Mouse (Mus musculus) CH12.LX (cell line): ENCODE results near the gene Styx. TPM values are rescaled to one million over a fixed set of nuclear protein-coding genes. Genes with fewer than 3 reads are reported as not detected.

Experiments
- DNase-seq: peaks from one replicate; pipeline ENCODE4 v3.0.0-alpha.2; 2013; ENCODE audit errors: extremely low read depth
- H3K27ac ChIP-seq: 2 replicates; pipeline ENCODE4 v1.5.1; 2012; ENCODE audit warnings: low read depth, mild to moderate bottlenecking, control low read depth, moderate library complexity; ENCODE audit not compliant: insufficient read depth
- H3K27me3 ChIP-seq: replicated peaks from 2 replicates; pipeline ENCODE3; 2012; ENCODE audit warnings: inconsistent platforms
- H3K36me3 ChIP-seq, 2 experiments: replicated peaks in 1 of 2; 2 replicates each; pipeline versions ENCODE3 to v1.6.1; 2012; ENCODE audit warnings: inconsistent platforms in 1 of 2, low read length in 1 of 2, mild to moderate bottlenecking in 1 of 2, mixed read lengths in 1 of 2, moderate library complexity in 1 of 2; ENCODE audit not compliant: control insufficient read depth in 1 of 2, insufficient read depth in 1 of 2
- H3K4me1 ChIP-seq, 2 experiments: 2 replicates each; pipeline ENCODE4 v1.6.1; 2012; ENCODE audit warnings: inconsistent platforms in 1 of 2, moderate library complexity in 1 of 2; ENCODE audit not compliant: insufficient read depth in 2 of 2, control insufficient read depth in 1 of 2
- H3K4me2 ChIP-seq: 2 replicates; pipeline ENCODE4 v1.6.1; 2012; ENCODE audit warnings: low read depth, mild to moderate bottlenecking, control low read depth; ENCODE audit not compliant: poor library complexity, insufficient read depth, severe bottlenecking
- H3K4me3 ChIP-seq, 3 experiments: fragments of 150-350 bp in 1 of 3; sonication (generic) in 1 of 3; replicated peaks in 1 of 3; 2 replicates each; pipeline versions ENCODE3 to v1.5.1; 2011 to 2012; ENCODE audit warnings: low read depth in 2 of 3, low read length in 2 of 3, mild to moderate bottlenecking in 2 of 3, moderate library complexity in 2 of 3, control low read depth in 1 of 3, improper control_type of control experiment in 1 of 3, inconsistent platforms in 1 of 3, mixed read lengths in 1 of 3; ENCODE audit not compliant: poor library complexity in 1 of 3
- H3K79me2 ChIP-seq: replicated peaks from 2 replicates; pipeline ENCODE4 v1.6.1; 2012; ENCODE audit warnings: mild to moderate bottlenecking, moderate library complexity; ENCODE audit not compliant: control insufficient read depth, poor library complexity, insufficient read depth, severe bottlenecking; ENCODE audit errors: extremely low read depth
- H3K9ac ChIP-seq: 2 replicates; pipeline ENCODE4 v1.6.1; 2012; ENCODE audit warnings: low read depth, mild to moderate bottlenecking, control low read depth, moderate library complexity; ENCODE audit not compliant: insufficient read depth
- H3K9me3 ChIP-seq: replicated peaks from 2 replicates; pipeline ENCODE3; 2012; ENCODE audit warnings: low read length, inconsistent platforms, mixed read lengths
- BHLHE40 ChIP-seq: IDR thresholded peaks from 2 replicates; pipeline ENCODE4 v1.6.1; 2011; ENCODE audit warnings: mild to moderate bottlenecking, low read depth, low read length, improper control_type of control experiment
- CHD1 ChIP-seq: IDR thresholded peaks from 2 replicates; pipeline ENCODE4 v1.6.1; 2012; ENCODE audit warnings: low read depth, low read length, improper control_type of control experiment, inconsistent platforms
- CHD2 ChIP-seq: IDR thresholded peaks from 2 replicates; pipeline ENCODE4 v1.6.1; 2011; ENCODE audit warnings: low read length, improper control_type of control experiment
- CTCF ChIP-seq, 2 experiments: IDR thresholded peaks in 1 of 2; conservative IDR thresholded peaks in 1 of 2; 2 replicates each; pipeline ENCODE4 v1.5.1; 2011 to 2012; ENCODE audit warnings: low read depth in 2 of 2, low read length in 2 of 2, improper control_type of control experiment in 1 of 2, inconsistent platforms in 1 of 2, mild to moderate bottlenecking in 1 of 2, moderate library complexity in 1 of 2
- E2F4 ChIP-seq: IDR thresholded peaks from 2 replicates; pipeline ENCODE4 v1.6.1; 2011; ENCODE audit warnings: low read depth, low read length, improper control_type of control experiment; ENCODE audit not compliant: insufficient replicate concordance
- ELF1 ChIP-seq: IDR thresholded peaks from 2 replicates; pipeline ENCODE4 v1.6.1; 2014; ENCODE audit warnings: low read depth, mild to moderate bottlenecking, inconsistent platforms, low read length, improper control_type of control experiment
- EP300 ChIP-seq: IDR thresholded peaks from 2 replicates; pipeline ENCODE4 v1.6.1; 2011; ENCODE audit warnings: low read length, improper control_type of control experiment
- ETS1 ChIP-seq: conservative IDR thresholded peaks from 2 replicates; pipeline ENCODE4 v1.6.1; 2012; ENCODE audit warnings: low read depth, mild to moderate bottlenecking, inconsistent platforms, low read length, improper control_type of control experiment, moderate library complexity
- GABPA ChIP-seq: IDR thresholded peaks from 2 replicates; pipeline ENCODE4 v1.6.1; 2012; ENCODE audit warnings: low read depth, low read length, improper control_type of control experiment, inconsistent platforms; ENCODE audit not compliant: insufficient replicate concordance
- HCFC1 ChIP-seq: IDR thresholded peaks from 2 replicates; pipeline ENCODE4 v1.6.1; 2012; ENCODE audit warnings: low read depth, mild to moderate bottlenecking, inconsistent platforms, low read length, improper control_type of control experiment
- IRF4 ChIP-seq: IDR thresholded peaks from 2 replicates; pipeline ENCODE4 v1.6.1; 2014; ENCODE audit warnings: low read depth, mild to moderate bottlenecking, inconsistent platforms, low read length, improper control_type of control experiment
- JUN ChIP-seq: IDR thresholded peaks from 2 replicates; pipeline ENCODE4 v1.6.1; 2011; ENCODE audit warnings: low read depth, mild to moderate bottlenecking, low read length, improper control_type of control experiment, moderate library complexity; ENCODE audit not compliant: insufficient read depth
- JUND ChIP-seq: conservative IDR thresholded peaks from 2 replicates; pipeline ENCODE4 v1.6.1; 2011; ENCODE audit warnings: low read depth, low read length, improper control_type of control experiment
- KAT2A ChIP-seq: IDR thresholded peaks from 2 replicates; pipeline ENCODE4 v1.6.1; 2012; ENCODE audit warnings: low read length, improper control_type of control experiment, inconsistent platforms; ENCODE audit not compliant: insufficient replicate concordance
- MAFK ChIP-seq: IDR thresholded peaks from 2 replicates; pipeline ENCODE4 v1.6.1; 2011; ENCODE audit warnings: low read length, improper control_type of control experiment; ENCODE audit not compliant: insufficient replicate concordance
- MAX ChIP-seq: IDR thresholded peaks from 2 replicates; pipeline ENCODE4 v1.6.1; 2011; ENCODE audit warnings: low read length, improper control_type of control experiment
- MAZ ChIP-seq: IDR thresholded peaks from 2 replicates; pipeline ENCODE4 v1.6.1; 2012; ENCODE audit warnings: low read depth, mild to moderate bottlenecking, inconsistent platforms, low read length, improper control_type of control experiment, moderate library complexity
- MEF2A ChIP-seq: IDR thresholded peaks from 2 replicates; pipeline ENCODE4 v1.6.1; 2014; ENCODE audit warnings: low read depth, mild to moderate bottlenecking, inconsistent platforms, low read length, improper control_type of control experiment, borderline replicate concordance
- MXI1 ChIP-seq: IDR thresholded peaks from 2 replicates; pipeline ENCODE4 v1.6.1; 2011; ENCODE audit warnings: mild to moderate bottlenecking, low read depth, low read length, improper control_type of control experiment
- MYC ChIP-seq: IDR thresholded peaks from 2 replicates; pipeline ENCODE4 v1.6.1; 2011; ENCODE audit warnings: low read depth, mild to moderate bottlenecking, improper control_type of control experiment, low read length
- NELFE ChIP-seq: IDR thresholded peaks from 2 replicates; pipeline ENCODE4 v1.6.1; 2011; ENCODE audit warnings: low read depth, low read length, improper control_type of control experiment
- NRF1 ChIP-seq: IDR thresholded peaks from 2 replicates; pipeline ENCODE4 v1.6.1; 2014; ENCODE audit warnings: low read depth, mild to moderate bottlenecking, inconsistent platforms, low read length, improper control_type of control experiment, moderate library complexity
- PAX5 ChIP-seq: IDR thresholded peaks from 2 replicates; pipeline ENCODE4 v1.6.1; 2012; ENCODE audit warnings: low read length, inconsistent platforms, mixed read lengths
- POLR2A ChIP-seq: IDR thresholded peaks from 2 replicates; pipeline ENCODE4 v1.6.1; 2011; ENCODE audit warnings: low read depth, mild to moderate bottlenecking, improper control_type of control experiment, low read length
- POLR2AphosphoS2 ChIP-seq: IDR thresholded peaks from 2 replicates; pipeline ENCODE4 v1.6.1; 2011; ENCODE audit warnings: low read depth, low read length, improper control_type of control experiment
- RAD21 ChIP-seq: IDR thresholded peaks from 2 replicates; pipeline ENCODE4 v1.6.1; 2011; ENCODE audit warnings: low read depth, mild to moderate bottlenecking, low read length, improper control_type of control experiment, moderate library complexity
- RCOR1 ChIP-seq: conservative IDR thresholded peaks from 2 replicates; pipeline ENCODE4 v1.6.1; 2012; ENCODE audit warnings: low read depth, mild to moderate bottlenecking, inconsistent platforms, low read length, improper control_type of control experiment
- SIN3A ChIP-seq: IDR thresholded peaks from 2 replicates; pipeline ENCODE4 v1.6.1; 2012; ENCODE audit warnings: low read length, improper control_type of control experiment, inconsistent platforms
- SMC3 ChIP-seq: IDR thresholded peaks from 2 replicates; pipeline ENCODE4 v1.6.1; 2011; ENCODE audit warnings: low read depth, low read length, improper control_type of control experiment
- TBP ChIP-seq: conservative IDR thresholded peaks from 2 replicates; pipeline ENCODE4 v1.6.1; 2011; ENCODE audit warnings: low read depth, low read length, improper control_type of control experiment
- TCF12 ChIP-seq: IDR thresholded peaks from 2 replicates; pipeline ENCODE4 v1.6.1; 2014; ENCODE audit warnings: low read depth, mild to moderate bottlenecking, inconsistent platforms, low read length, improper control_type of control experiment
- UBTF ChIP-seq: IDR thresholded peaks from 2 replicates; pipeline ENCODE4 v1.6.1; 2012; ENCODE audit warnings: low read depth, mild to moderate bottlenecking, inconsistent platforms, low read length, improper control_type of control experiment, moderate library complexity
- USF1 ChIP-seq: IDR thresholded peaks from 2 replicates; pipeline ENCODE4 v1.6.1; 2014; ENCODE audit warnings: low read depth, mild to moderate bottlenecking, inconsistent platforms, low read length, improper control_type of control experiment
- USF2 ChIP-seq: conservative IDR thresholded peaks from 2 replicates; pipeline ENCODE4 v1.6.1; 2011; ENCODE audit warnings: low read depth, low read length, improper control_type of control experiment
- ZC3H11A ChIP-seq: IDR thresholded peaks from 2 replicates; pipeline ENCODE4 v1.6.1; 2012; ENCODE audit warnings: low read depth, mild to moderate bottlenecking, inconsistent platforms, low read length, improper control_type of control experiment
- ZKSCAN1 ChIP-seq: IDR thresholded peaks from 2 replicates; pipeline ENCODE4 v1.6.1; 2012; ENCODE audit warnings: low read depth, inconsistent platforms, low read length, improper control_type of control experiment, borderline replicate concordance
- ZMIZ1 ChIP-seq: IDR thresholded peaks from 2 replicates; pipeline ENCODE4 v1.6.1; 2012; ENCODE audit warnings: low read depth, mild to moderate bottlenecking, inconsistent platforms, low read length, improper control_type of control experiment
- ZNF384 ChIP-seq: IDR thresholded peaks from 2 replicates; pipeline ENCODE4 v1.6.1; 2012; ENCODE audit warnings: low read depth, low read length, improper control_type of control experiment, inconsistent platforms
- dilution Hi-C: fragments of 300-500 bp; cut with MboI; formaldehyde crosslinking; loops from 2 replicates; pipeline ENCODE4 v1.14.3; 2020; ENCODE audit warnings: low sequenced_read_pairs; ENCODE audit not compliant: extremely low pct_unique_long_range_greater_than_20kb, extremely low pct_ligation_motif_present
- in situ Hi-C: fragments of 300-500 bp; cut with MboI; formaldehyde crosslinking; loops from 3 replicates; pipeline ENCODE4 v1.14.3; 2019; ENCODE audit warnings: low sequenced_read_pairs, low pct_ligation_motif_present, low pct_unique_long_range_greater_than_20kb, mixed read lengths
- polyA plus RNA-seq: library from polyadenylated mRNA; unstranded; fragments of >175 nt; gene quantifications from 2 replicates; pipeline ENCODE4 v1.2.1, GENCODE M21; 2012; ENCODE audit warnings: low read depth; ENCODE audit not compliant: insufficient read length
- total RNA-seq, 2 experiments: library from RNA; depleted of rRNA; stranded (reverse); fragments of 300-350 nt in 1 of 2; fragments of >200 nt in 1 of 2; gene quantifications; 2 replicates each; pipeline ENCODE4 v1.2.3; 2012 to 2014

The Styx gene
- total and polyA plus RNA-seq, 3 experiments, result 15.7 to 41.2 (median 21.8) TPM

DNA sequence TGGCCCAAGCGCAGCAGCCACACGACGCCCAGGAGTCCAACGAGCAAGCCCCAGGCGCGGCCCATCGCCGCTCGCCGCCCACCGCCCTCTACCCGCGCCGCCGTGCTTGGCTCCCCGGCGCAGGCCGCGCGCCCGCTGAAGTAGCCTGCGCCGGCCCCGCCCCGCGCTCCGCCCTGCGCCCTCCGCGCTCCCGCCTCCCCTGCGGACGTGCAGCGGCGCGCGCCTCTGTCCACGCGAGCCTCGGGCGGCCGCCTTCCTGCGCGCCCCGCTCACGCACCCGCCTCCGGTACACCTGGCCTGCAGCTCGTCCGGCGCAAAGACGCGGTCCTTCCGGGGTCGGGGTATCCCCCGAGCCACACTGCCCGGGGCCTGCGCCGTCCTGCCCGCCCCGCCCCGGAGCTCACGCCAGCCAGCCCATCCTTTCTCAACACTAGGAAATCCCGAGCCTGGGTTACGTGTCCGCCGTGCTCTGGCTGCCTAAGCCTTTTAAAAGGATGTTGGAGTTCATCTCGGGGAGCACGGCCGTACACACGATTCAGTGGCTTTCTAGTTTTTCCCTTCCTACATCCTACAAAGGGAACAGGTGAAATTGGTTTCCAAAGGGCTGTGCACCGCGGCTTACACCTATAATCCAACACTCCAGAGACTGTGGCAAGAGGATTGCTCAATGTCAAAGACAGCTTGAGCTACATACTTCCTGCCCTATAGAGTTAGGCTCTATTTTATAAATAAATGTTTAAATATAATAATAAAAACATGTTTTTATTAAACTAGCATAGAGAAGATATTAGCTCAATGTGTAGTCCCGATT lies 32.3 kb upstream of the Styx start, which contains the start of gene Ero1l:
Gene Ero1l, minus strand, starts transcription at position 346 of the 811 bp plus-strand sequence.
- H3K79me2 ChIP-seq, result peaks cover 42% of the 10 kb centered on the region
- TF ChIP-seq USF1 (no peak), MYC (no peak), ZNF384 (no peak), SMC3 (no peak), ZC3H11A (no peak), NELFE (peak; percentile 92), JUN (no peak), POLR2AphosphoS2 (no peak), CTCF (conservative IDR thresholded peaks at IDR 0.05 in 1 of 2, IDR thresholded peaks at IDR 0.05 in 1 of 2; ENCODE audit: low read depth in 2 of 2, low read length in 2 of 2) (no peak), MAX (peak; percentile 7; the same call in 1 of the 2 replicates), USF2 (no peak), IRF4 (0 out of 2 replicates have a peak, but pooled peaks have one; percentile 12), NRF1 (peak; percentile 80), UBTF (no peak; the same call in 1 of the 2 replicates), MAZ (no peak), RCOR1 (0 out of 2 replicates have a peak, but pooled peaks have one; percentile 7), CHD2 (no peak), TBP (0 out of 2 replicates have a peak, but pooled peaks have one; percentile 14), MAFK (no peak), EP300 (no peak), ELF1 (peak; percentile 92), MXI1 (peak; percentile 56), HCFC1 (peak; percentile 51), CHD1 (no peak), KAT2A (no peak), JUND (no peak), ZKSCAN1 (no peak), ZMIZ1 (peak; percentile 95), POLR2A (peak; percentile 92), TCF12 (peak; percentile 67), E2F4 (no peak), RAD21 (no peak), GABPA (no peak), MEF2A (peak; percentile 71), PAX5 (no peak), BHLHE40 (peak; percentile 49), SIN3A (peak; percentile 16; the same call in 1 of the 2 replicates), ETS1 (peak; percentile 26)
- H3K9me3 ChIP-seq, result no peaks in the 10 kb centered on the region
- dilution Hi-C loops (no loop called here), in situ Hi-C loops (no loop called here)
- peak within 1 kb of the TSS; percentile 88 to 96 (median 91) for H3K4me3 ChIP-seq
- H3K4me2 ChIP-seq, result peak within 1 kb of the TSS; percentile 64
- peaks cover 0 to 6% of the 10 kb centered on the region in 2 experiments for H3K36me3 ChIP-seq
- peak within 1 kb of the TSS; percentile 66 for H3K9ac ChIP-seq
- H3K27me3 ChIP-seq, result no peaks in the 10 kb centered on the region
- peak; percentile 71 for DNase-seq
- H3K27ac ChIP-seq, result peak within 1 kb of the TSS; percentile 73
- peaks cover 9 to 37% of the 10 kb centered on the region in 2 experiments for H3K4me1 ChIP-seq
